Mouse (Mus musculus) spleen, adult 2 months (tissue): ENCODE results near the gene Foxp4.

Experiments used
- CTCF ChIP-seq: fragments of 200-500 bp; IDR thresholded peaks from 2 replicates; pipeline ENCODE4 v1.5.1; 2011; ENCODE audit warnings: mild to moderate bottlenecking, inconsistent platforms; ENCODE audit not compliant: insufficient read depth, insufficient read length, insufficient replicate concordance; ENCODE audit errors: extremely low read depth
- POLR2A ChIP-seq: fragments of 200-500 bp; IDR thresholded peaks from 2 replicates; pipeline ENCODE4 v1.6.1; 2011; ENCODE audit warnings: low read depth, low read length, inconsistent platforms

GRCm38 (mm10) chr17:47833628-47834481, 90.6 kb downstream of the Foxp4 start:
- no peak for TF ChIP-seq CTCF
- TF ChIP-seq POLR2A: no peak
